Mouse (Mus musculus): Measurements from ENCODE around the gene Psmb7.

The Psmb7 gene

GRCm38 (mm10) chr2:38641761-38642160 is 2.1 kb downstream of the Psmb7 start:
- no peak for DNase-seq (ENCODE audit: extremely low read depth, low read depth)

DNA sequence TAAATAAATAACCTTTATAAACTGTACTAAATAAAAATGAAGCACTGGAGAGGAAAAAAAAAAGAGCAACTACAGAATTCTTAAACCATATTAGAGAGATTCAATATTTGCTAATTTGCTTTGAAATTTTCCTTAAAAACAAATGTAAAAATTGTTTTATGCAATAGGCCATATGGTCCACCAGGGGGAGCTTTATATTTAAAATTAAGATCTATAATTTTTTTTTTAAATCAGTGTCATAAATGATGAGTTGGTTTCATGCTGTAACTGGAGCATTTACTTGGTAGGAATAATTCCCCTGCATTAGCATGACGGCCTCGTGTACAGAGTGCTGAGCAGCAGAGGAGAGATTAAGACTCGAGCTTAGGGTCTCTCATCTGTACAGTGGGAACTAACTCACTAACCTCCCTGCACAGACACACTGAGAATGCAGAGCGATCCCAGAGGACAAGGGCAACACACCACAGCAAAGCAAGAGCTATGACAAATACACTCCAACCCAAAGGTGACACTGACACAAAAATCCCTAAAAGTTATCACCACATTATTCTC is 6.1 kb downstream of the Psmb7 start:
- no peak for DNase-seq (ENCODE audit: extremely low read depth, low read depth)

GRCm38 (mm10) chr2:38630574-38630973 is 13.3 kb downstream of the Psmb7 start:
- DNase-seq (ENCODE audit: extremely low read depth, low read depth) = no peak

DNA sequence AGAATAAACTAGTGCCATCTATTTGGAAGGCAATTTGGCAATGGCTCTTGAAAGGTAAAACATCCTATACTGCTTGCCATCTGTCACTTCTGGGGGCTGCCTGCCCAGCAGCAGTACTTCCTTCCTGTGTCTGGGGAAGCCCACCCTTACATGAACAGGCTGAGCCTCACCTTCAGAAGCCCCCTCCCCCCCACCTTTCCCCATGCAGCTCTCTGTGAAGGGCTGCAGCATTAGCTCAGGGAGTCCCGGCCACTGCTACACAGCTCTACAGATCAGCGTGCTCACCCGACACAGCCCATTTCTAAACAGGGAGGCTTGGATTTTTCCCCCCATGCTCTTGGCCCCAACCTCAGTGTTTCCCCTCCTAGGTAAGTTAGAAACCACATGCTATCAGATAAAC is 14.4 kb downstream of the Psmb7 start:
- no peak for DNase-seq (ENCODE audit: extremely low read depth, low read depth)

DNA sequence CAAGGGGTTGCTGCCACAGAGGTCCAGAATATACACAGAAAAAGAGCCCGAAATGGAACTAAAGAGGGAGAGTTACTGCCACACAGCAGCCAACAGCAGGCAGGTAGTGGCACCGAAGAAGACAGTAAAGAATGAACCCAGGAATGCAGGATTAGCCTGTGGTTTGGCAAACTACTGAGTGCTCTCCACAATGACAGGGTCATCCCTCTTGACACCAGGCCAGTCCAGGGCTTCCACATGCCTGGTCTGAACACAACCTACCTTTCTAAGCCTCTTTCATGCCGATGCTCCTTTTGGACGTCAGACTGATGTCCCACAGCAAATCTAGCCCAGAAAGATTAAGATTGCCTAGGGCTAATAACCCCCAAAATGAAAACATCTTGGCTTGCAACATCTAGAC is 15.1 kb downstream of the Psmb7 start:
- DNase-seq (ENCODE audit: extremely low read depth, low read depth) = no peak

DNA sequence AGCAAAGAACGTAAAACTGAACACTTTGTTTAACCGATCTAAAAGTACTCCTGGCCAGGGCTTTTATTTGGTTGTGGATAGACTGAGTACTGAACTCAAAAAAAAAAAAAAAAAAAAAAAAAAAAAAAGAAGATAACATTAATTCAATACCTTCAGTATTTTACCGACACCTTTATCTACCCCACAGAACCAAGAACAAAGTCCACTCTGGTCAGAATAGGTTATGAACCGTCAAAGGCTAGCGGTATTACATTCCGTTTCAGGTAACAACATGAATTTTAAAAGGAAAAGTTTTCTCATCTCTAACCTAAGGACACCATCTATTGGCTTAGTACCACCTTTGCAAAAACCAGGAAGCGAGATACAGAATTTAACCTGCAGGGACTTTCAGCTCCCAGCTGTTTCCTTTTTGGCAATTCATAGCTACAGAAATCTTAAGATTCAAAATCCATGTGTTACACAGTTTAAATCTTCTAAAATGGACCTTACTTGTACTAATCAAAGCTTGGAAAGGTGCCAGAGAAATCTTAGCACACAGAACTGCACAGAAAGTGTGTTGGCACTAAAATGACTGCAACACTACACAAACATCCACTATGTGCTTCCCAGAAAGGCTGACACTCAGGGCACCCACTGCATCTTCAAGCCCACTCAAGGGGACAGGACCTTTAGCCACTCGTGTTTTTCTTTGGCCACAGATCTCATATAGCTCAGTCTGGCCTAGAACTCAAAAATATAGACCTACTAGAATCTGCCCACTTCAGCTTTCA is 19.9 kb downstream of the Psmb7 start:
- no peak for DNase-seq (ENCODE audit: extremely low read depth, low read depth)

GRCm38 (mm10) chr2:38623411-38623810 is 20.5 kb downstream of the Psmb7 start:
- DNase-seq (ENCODE audit: extremely low read depth, low read depth) = no peak

GRCm38 (mm10) chr2:38621610-38622021 is 22.3 kb downstream of the Psmb7 start:
- DNase-seq (ENCODE audit: extremely low read depth, low read depth) = no peak

DNA sequence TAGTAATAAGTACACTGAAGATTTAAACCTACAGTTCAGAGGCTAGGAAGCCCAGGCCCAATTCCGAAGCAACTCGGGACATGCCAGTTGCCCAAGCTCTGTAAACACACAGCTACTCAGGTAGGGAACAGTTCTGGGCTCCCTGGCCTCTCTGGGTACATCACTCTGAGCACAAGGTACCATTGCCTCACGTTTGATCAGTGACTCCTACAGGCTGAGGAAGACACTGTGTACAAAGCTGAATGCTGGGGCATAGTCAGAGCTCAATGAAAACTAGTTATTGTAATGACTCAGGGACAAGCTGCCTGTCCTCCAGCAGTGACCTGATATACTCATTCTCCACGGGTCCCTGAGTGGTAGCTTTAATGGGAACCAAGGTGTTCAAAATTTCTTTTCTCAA is 22.8 kb downstream of the Psmb7 start:
- no peak for DNase-seq (ENCODE audit: extremely low read depth, low read depth)

DNA sequence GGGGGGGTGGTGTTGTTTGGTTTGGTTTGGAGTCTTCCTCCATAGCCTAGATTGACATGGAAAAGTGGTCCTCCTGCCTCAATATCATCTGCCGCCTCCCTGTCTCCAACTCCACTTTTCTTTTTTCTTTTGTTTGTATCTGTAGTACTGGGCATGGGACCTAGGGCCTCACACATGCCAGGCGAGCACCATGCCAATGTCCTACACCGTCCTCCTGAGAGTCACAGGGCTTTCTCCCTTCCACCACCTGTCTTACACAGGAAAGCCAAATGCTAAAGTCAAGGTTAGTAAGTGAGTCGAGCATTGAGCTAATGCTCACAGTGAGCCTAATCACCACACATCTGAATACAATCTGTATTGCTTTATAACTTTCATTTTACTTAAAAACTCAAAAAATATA is 24.1 kb downstream of the Psmb7 start:
- DNase-seq (ENCODE audit: extremely low read depth, low read depth) = no peak

DNA sequence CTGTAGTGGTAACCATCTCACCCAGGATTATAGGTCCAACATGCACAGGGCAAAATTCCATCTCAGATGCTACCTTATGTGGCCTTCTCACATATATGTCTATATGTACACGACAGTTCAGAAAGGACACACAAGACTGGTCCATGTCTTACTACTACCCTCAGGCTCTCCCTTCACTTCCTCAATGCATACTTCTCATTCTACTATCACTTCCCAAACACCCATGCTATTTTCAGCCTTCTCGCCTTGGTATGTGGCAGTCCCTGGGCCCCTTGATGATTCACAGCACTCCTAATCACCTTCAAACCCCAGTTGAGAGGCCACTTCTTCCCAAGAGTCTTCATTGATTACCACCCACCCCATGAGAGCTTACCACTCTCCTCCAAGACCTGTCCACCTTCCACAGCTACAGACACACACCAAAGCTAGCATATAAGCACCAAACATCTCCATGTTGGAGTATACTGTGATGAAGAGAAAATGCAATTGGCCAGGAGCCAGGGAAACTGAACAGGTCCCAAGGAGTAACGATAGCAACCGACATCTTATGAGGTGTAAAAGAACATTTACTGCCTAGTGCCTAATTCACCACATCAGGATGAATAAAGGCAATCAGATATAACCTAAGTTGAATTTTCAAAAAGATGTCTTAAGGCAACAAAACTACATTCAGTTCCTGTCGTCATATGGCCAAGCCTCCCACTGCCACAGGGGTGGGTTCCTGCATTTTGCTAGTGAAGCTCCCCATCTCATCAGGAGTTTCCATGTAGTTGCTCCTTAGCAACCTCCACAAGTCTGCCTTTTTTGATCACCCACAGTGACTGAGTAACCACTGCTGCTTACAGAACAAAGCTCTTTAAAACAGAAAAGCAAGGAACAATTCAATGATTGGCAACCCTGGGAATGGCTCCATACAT is 26.7 kb downstream of the Psmb7 start:
- peak; percentile 47 for DNase-seq (ENCODE audit: extremely low read depth, low read depth)

DNA sequence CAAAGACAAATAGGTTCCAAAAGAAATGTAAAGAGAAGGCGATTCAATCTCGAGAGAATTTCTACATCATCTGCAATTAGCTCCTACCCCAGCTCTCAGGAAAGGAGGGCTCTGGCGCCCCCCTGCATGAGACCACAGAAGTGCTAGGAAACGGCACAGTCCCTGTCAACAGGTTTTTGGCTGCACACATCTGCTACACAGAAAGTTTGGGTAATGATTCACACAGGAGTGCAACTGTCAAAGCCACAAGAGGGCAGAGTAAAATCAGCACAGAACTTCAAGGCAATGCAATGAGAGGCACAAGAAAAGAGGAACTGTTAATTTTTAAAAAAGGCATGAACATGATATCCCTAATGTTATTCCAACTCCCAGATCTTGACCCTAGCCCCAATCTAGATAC is 27.8 kb downstream of the Psmb7 start:
- DNase-seq (ENCODE audit: extremely low read depth, low read depth) = peak; percentile 43

DNA sequence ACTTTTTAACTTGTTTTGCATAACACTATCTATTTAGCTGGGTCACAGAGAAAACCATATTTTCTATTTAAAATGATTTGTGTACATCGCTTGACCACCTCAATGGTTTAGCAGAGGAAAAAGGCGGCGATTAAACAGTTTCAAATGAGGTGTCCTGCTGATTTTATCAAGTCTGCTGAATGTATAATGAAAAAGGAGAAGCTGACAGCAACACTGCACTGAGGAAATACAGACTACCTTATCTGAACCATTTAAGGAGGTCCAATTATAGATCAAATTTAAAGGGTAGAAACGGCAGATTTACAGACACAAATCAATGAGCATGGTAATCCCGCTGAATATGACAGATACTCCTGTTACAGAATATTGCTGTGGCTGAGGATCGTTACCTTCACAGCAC is 29.4 kb downstream of the Psmb7 start:
- DNase-seq (ENCODE audit: extremely low read depth, low read depth) = peak; percentile 7

GRCm38 (mm10) chr2:38613576-38613975 is 30.3 kb downstream of the Psmb7 start:
- DNase-seq (ENCODE audit: extremely low read depth, low read depth) = no peak

- DNase-seq (ENCODE audit: extremely low read depth, low read depth) = no peak
These were observed 31.3 kb downstream of the Psmb7 start for GRCm38 (mm10) chr2:38612596-38612995.

DNA sequence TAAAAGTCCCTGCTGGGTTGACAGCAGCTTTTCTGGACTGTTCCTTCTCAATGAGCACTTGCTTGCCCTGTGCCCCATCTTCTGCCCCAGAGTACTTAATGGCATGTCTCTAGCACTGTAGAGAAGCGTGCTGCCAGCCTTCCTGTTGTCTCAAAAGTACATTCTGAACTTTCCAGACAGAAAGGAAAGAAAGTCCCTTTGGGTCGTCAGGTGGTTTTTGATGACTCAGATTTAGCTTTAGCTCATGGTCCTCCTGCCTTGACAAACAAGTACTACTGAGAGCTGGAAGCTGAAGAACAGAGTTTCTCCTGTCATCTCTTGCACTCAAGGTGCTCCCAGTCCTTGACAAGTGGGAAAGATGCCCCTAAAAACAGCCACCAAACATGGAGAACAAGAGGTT is 33.7 kb downstream of the Psmb7 start:
- no peak for DNase-seq (ENCODE audit: extremely low read depth, low read depth)

DNA sequence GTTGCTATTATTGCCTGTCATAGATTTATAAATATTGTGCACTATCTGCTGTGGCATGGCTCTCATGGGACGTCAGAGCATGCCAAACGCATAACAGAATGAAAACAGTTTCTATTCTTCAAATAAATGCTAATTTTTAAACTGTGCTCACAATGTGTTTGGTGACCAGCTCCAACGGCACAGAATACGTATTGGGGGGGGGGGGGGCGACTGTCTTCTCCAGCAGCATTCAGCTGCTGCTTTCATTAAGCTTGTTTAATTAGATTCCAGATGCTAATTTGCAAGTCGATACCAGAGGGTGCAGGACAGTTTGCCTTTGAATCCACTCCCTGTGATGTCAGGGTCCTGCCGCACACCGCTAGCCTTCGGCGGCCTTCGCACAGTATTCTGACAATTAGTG is 34.6 kb downstream of the Psmb7 start:
- DNase-seq (ENCODE audit: extremely low read depth, low read depth) = no peak

GRCm38 (mm10) chr2:38608831-38609309 is 35.0 kb downstream of the Psmb7 start:
- DNase-seq (ENCODE audit: extremely low read depth, low read depth) = no peak

- DNase-seq (ENCODE audit: extremely low read depth, low read depth) = no peak
These were observed 36.2 kb downstream of the Psmb7 start for GRCm38 (mm10) chr2:38607716-38608115.

GRCm38 (mm10) chr2:38600842-38601241 is 43.0 kb downstream of the Psmb7 start:
- no peak for DNase-seq (ENCODE audit: extremely low read depth, low read depth)

DNA sequence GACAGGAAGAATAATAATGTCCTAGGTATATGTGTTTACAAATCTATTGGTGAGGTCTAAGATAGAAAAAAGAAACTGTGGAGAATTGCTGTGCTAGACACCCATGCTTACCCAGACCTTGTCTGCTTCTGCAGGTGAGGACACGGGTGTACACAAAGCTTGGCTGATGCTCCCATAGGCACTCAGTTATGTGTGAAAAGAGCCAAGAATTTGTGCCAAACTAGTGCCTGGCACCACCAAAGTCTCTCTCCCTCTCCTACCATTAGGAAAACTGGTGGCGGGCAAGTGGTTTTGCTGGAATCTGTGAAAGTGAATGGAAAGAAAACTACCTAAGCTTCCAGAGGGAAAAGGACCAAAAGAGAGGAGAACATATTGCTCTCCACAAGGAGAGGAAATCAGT is 45.5 kb downstream of the Psmb7 start:
- DNase-seq (ENCODE audit: extremely low read depth, low read depth) = no peak

DNA sequence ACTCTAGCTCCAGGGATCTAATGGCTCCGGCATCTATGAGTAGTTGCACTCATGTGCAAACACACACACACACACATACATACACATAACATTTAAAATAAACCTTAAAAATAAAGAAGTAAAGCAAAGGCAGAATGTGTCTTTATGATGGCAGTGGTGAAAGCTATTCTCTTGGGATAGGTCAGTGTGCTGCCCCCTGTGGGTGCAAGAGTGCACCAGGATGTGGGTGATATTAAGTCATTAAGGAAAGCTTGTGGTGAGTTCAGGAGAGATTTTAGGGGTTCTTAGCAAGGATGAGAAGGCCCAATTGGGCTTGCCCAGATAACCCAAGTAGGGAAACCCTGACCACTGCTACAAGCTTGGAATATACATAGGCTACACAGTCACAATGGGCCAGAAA is 46.0 kb downstream of the Psmb7 start:
- DNase-seq (ENCODE audit: extremely low read depth, low read depth) = no peak

Data from MEL-GATA-1-ER (cell line).